21 mouse cellular contexts compared by ENCODE assay signal in genomic region chr5:117486092-117486491, GRCm38 (mm10).
A peak's percentile ranks its signal among the peaks of the same experiment; 100 is the strongest.
DNase-seq lines count a peak whose midpoint lies in the region; ATAC-seq and TF ChIP-seq lines count a peak whose summit lies in the region.
"Had no signal": no experiment of that assay in that cellular context is flagged by ENCODE, and none has a peak within 500 bp of the region (broad histone marks: within the 10 kb centered on the region; RNA-seq: fewer than 3 reads in every experiment).

No protein-coding gene starts in this region.

- H3K4me1 ChIP-seq in CH12.LX (ENCODE audit: control insufficient read depth in 1 of 2, insufficient read depth in 2 of 2) (peaks cover 24 to 74% of the 10 kb centered on the region in 2 experiments), ES-E14 (ENCODE audit: control insufficient read depth in 2 of 2, insufficient read depth in 2 of 2, low read length in 2 of 2, poor library complexity in 1 of 2) (peaks cover 0 to 7% of the 10 kb centered on the region in 2 experiments; a peak in 1 of 4 replicates)
- H3K4me1 ChIP-seq: embryonic facial prominence, embryonic 12.5 days; forebrain, embryonic 13.5 days; forebrain, embryonic 15.5 days had no signal

- H3K79me2 ChIP-seq in CH12.LX (replicated peaks; ENCODE audit: control insufficient read depth, extremely low read depth, insufficient read depth, poor library complexity, severe bottlenecking) = no peaks in the 10 kb centered on the region

- DNase-seq in CH12.LX (ENCODE audit: extremely low read depth) (no peak), ES-E14 (ENCODE audit: low read depth, low spot score) (no peak)
- DNase-seq in left cerebral cortex, postnatal 14 days (ENCODE audit: low spot score in 2 of 2) = no peak
- no peak for DNase-seq in gastrocnemius, adult 2 months
- DNase-seq: adrenal gland, adult 2 months; adrenal gland, postnatal 10 days; adrenal gland, postnatal 25 days; cerebellum, adult 11 months; cerebellum, adult 18-20 months; cerebellum, adult 8-10 months; cerebellum, adult 9-11 months; cerebellum, postnatal 14 days; cerebellum, postnatal 36 days; forebrain, postnatal 0 days had no signal

- in situ Hi-C loops in CH12.LX (cut with MboI; ENCODE audit: low pct_ligation_motif_present, low pct_unique_long_range_greater_than_20kb, low sequenced_read_pairs) (loop anchor here (10.0 kb wide), 1 partner anchor 101 kb away; the partner anchor contains the start of gene Rfc5), ES-E14 (cut with MboI; ENCODE audit: low sequenced_read_pairs in 2 of 2, unreplicated experiment in 2 of 2) (no loop called here)

- peak overlapping the region; percentile 25; the same call in 1 of the 2 replicates for H3K4me2 ChIP-seq in CH12.LX (ENCODE audit: insufficient read depth, low read depth, poor library complexity, severe bottlenecking)
- H3K4me2 ChIP-seq: embryonic facial prominence, embryonic 12.5 days; forebrain, embryonic 13.5 days; forebrain, embryonic 15.5 days had no signal

- TF ChIP-seq RAD21 in CH12.LX (IDR thresholded peaks at IDR 0.05; ENCODE audit: low read depth, low read length) = no peak

- TF ChIP-seq EP300 in CH12.LX (IDR thresholded peaks at IDR 0.05; ENCODE audit: low read length) = peak; percentile 71; the same call in 1 of the 2 replicates

- H3K4me3 ChIP-seq in CH12.LX (replicated peaks in 1 of 3; ENCODE audit: low read depth in 2 of 3, low read length in 2 of 3, poor library complexity in 1 of 3) (no peak overlapping the region), ES-E14 (ENCODE audit: insufficient read depth in 1 of 2, low read depth in 1 of 2, low read length in 2 of 2, poor library complexity in 1 of 2, severe bottlenecking in 1 of 2) (no peak overlapping the region)
- H3K4me3 ChIP-seq in gastrocnemius, adult 2 months = no peak overlapping the region
- H3K4me3 ChIP-seq: embryonic facial prominence, embryonic 10.5 days; embryonic facial prominence, embryonic 12.5 days; forebrain, embryonic 13.5 days; forebrain, embryonic 15.5 days had no signal

- no peak for TF ChIP-seq POLR2A in CH12.LX (IDR thresholded peaks at IDR 0.05; ENCODE audit: low read depth, low read length)

- intact Hi-C loops in left cerebral cortex, postnatal 14 days (cut with DNase I) = no loop called here
- intact Hi-C loops in gastrocnemius, adult 2 months (cut with DNase I) = no loop called here

- no peaks in the 10 kb centered on the region for H3K9me3 ChIP-seq in CH12.LX (replicated peaks; ENCODE audit: low read length)
- no peaks in the 10 kb centered on the region for H3K9me3 ChIP-seq in ES-E14 (ENCODE audit: control insufficient read depth, insufficient read depth, low read depth, low read length)
- H3K9me3 ChIP-seq: embryonic facial prominence, embryonic 10.5 days; embryonic facial prominence, embryonic 12.5 days; forebrain, embryonic 13.5 days; forebrain, embryonic 15.5 days had no signal

- dilution Hi-C loops in CH12.LX (cut with MboI; ENCODE audit: extremely low pct_ligation_motif_present, extremely low pct_unique_long_range_greater_than_20kb, low sequenced_read_pairs) = no loop called here

- ATAC-seq in granulocyte monocyte progenitor cell, adult 5-6 weeks (replicated peaks; ENCODE audit: poor library complexity, severe bottlenecking) = peak; percentile 93
- peak; percentile 87 for ATAC-seq in megakaryocyte progenitor cell, adult 5-6 weeks (replicated peaks; ENCODE audit: poor library complexity)
- no peak for ATAC-seq in inflammation-experienced regulatory T-cells, adult 6 months
- ATAC-seq: forebrain, embryonic 13.5 days; forebrain, embryonic 15.5 days; forebrain, postnatal 0 days had no signal

- H3K9ac ChIP-seq in CH12.LX (ENCODE audit: insufficient read depth, low read depth) (peak overlapping the region; percentile 2; the same call in 1 of the 2 replicates), ES-E14 (ENCODE audit: insufficient read depth, low read depth, low read length, poor library complexity, severe bottlenecking) (no peak overlapping the region)
- H3K9ac ChIP-seq: embryonic facial prominence, embryonic 12.5 days; forebrain, embryonic 13.5 days; forebrain, embryonic 15.5 days; forebrain, postnatal 0 days had no signal

- no peaks in the 10 kb centered on the region for H3K36me3 ChIP-seq in CH12.LX (replicated peaks in 1 of 2; ENCODE audit: control insufficient read depth in 1 of 2, insufficient read depth in 1 of 2, low read length in 1 of 2)
- no peaks in the 10 kb centered on the region for H3K36me3 ChIP-seq in ES-E14 (ENCODE audit: control insufficient read depth, insufficient read depth, low read length, poor library complexity, severe bottlenecking)
- H3K36me3 ChIP-seq: embryonic facial prominence, embryonic 10.5 days; embryonic facial prominence, embryonic 12.5 days; forebrain, embryonic 15.5 days had no signal

- TF ChIP-seq CTCF in CH12.LX (conservative IDR thresholded peaks at IDR 0.05 in 1 of 2, IDR thresholded peaks at IDR 0.05 in 1 of 2; ENCODE audit: low read depth in 2 of 2, low read length in 2 of 2) = no peak
- no peak for TF ChIP-seq CTCF in gastrocnemius, adult 2 months (IDR thresholded peaks at IDR 0.05)

- H3K27ac ChIP-seq in CH12.LX (ENCODE audit: insufficient read depth, low read depth) (peak overlapping the region; percentile 68), ES-E14 (ENCODE audit: insufficient read depth, low read depth, low read length, poor library complexity, severe bottlenecking) (no peak overlapping the region)
- no peak overlapping the region for H3K27ac ChIP-seq in gastrocnemius, adult 2 months
- H3K27ac ChIP-seq: embryonic facial prominence, embryonic 10.5 days; embryonic facial prominence, embryonic 12.5 days; forebrain, embryonic 13.5 days; forebrain, embryonic 15.5 days had no signal

- H3K27me3 ChIP-seq in CH12.LX (replicated peaks) = no peaks in the 10 kb centered on the region
- H3K27me3 ChIP-seq: embryonic facial prominence, embryonic 12.5 days; forebrain, embryonic 13.5 days; forebrain, embryonic 15.5 days had no signal

TF ChIP-seq in CH12.LX, 34 proteins besides CTCF, POLR2A, EP300 and RAD21 (continues in another document):
- TF ChIP-seq UBTF (IDR thresholded peaks at IDR 0.05; ENCODE audit: low read depth, low read length) (no peak), ELF1 (IDR thresholded peaks at IDR 0.05; ENCODE audit: low read depth, low read length) (no peak), USF1 (IDR thresholded peaks at IDR 0.05; ENCODE audit: low read depth, low read length) (no peak), ZMIZ1 (IDR thresholded peaks at IDR 0.05; ENCODE audit: low read depth, low read length) (no peak), JUN (IDR thresholded peaks at IDR 0.05; ENCODE audit: insufficient read depth, low read depth, low read length) (no peak), MAFK (IDR thresholded peaks at IDR 0.05; ENCODE audit: insufficient replicate concordance, low read length) (no peak), POLR2AphosphoS2 (IDR thresholded peaks at IDR 0.05; ENCODE audit: low read depth, low read length) (no peak), ZKSCAN1 (IDR thresholded peaks at IDR 0.05; ENCODE audit: borderline replicate concordance, low read depth, low read length) (no peak), MAX (IDR thresholded peaks at IDR 0.05; ENCODE audit: low read length) (no peak), MAZ (IDR thresholded peaks at IDR 0.05; ENCODE audit: low read depth, low read length) (no peak), MEF2A (IDR thresholded peaks at IDR 0.05; ENCODE audit: borderline replicate concordance, low read depth, low read length) (no peak), ETS1 (conservative IDR thresholded peaks at IDR 0.05; ENCODE audit: low read depth, low read length) (no peak), PAX5 (IDR thresholded peaks at IDR 0.05; ENCODE audit: low read length) (no peak), MYC (IDR thresholded peaks at IDR 0.05; ENCODE audit: low read depth, low read length) (no peak), BHLHE40 (IDR thresholded peaks at IDR 0.05; ENCODE audit: low read depth, low read length) (peak; percentile 24; the same call in 1 of the 2 replicates), CHD2 (IDR thresholded peaks at IDR 0.05; ENCODE audit: low read length) (peak; percentile 6), CHD1 (IDR thresholded peaks at IDR 0.05; ENCODE audit: low read depth, low read length) (no peak), ZC3H11A (IDR thresholded peaks at IDR 0.05; ENCODE audit: low read depth, low read length) (no peak), HCFC1 (IDR thresholded peaks at IDR 0.05; ENCODE audit: low read depth, low read length) (no peak), NRF1 (IDR thresholded peaks at IDR 0.05; ENCODE audit: low read depth, low read length) (no peak)

TF ChIP-seq in ES-E14, 5 proteins besides CTCF, POLR2A, EP300 and RAD21:
- TF ChIP-seq CHD2 (IDR thresholded peaks at IDR 0.05; ENCODE audit: low read depth, low read length) (no peak), HCFC1 (IDR thresholded peaks at IDR 0.05; ENCODE audit: borderline replicate concordance, insufficient read depth, low read length) (no peak), ZC3H11A (IDR thresholded peaks at IDR 0.05; ENCODE audit: borderline replicate concordance, low read depth, low read length) (no peak), ZNF384 (IDR thresholded peaks at IDR 0.05; ENCODE audit: low read depth, low read length) (0 out of 2 replicates have a peak, but pooled peaks have one; percentile 17), MAFK (IDR thresholded peaks at IDR 0.05; ENCODE audit: insufficient read depth, low read depth, low read length) (no peak)
TF ChIP-seq in ES-E14: peak in this region for 1.
